Mouse (Mus musculus) lung, embryonic 15.5 days (tissue): ENCODE results near the gene Neto2. TPM values are rescaled to one million over a fixed set of nuclear protein-coding genes. Genes with fewer than 3 reads are reported as not detected.
"Not testable (repeated sequence)": the region's sequence is repeated elsewhere in the genome, so short reads cannot be mapped to it uniquely, and the experiment has no call there.

Experiments used
- ATAC-seq: fragments of 200-750 bp; cut with Nextera tagmentation; 2 replicates; pipeline ENCODE4 v1.8.0; 2017; ENCODE audit warnings: moderate number of reproducible peaks, borderline replicate concordance; ENCODE audit not compliant: low FRiP score, low TSS enrichment; ENCODE audit errors: extremely low read depth
- H3K27ac ChIP-seq: fragments of 300-500 bp; sonication (generic); 2 replicates; pipeline ENCODE4 v1.5.1; 2015; ENCODE audit warnings: moderate library complexity, mild to moderate bottlenecking, inconsistent platforms
- H3K27me3 ChIP-seq: fragments of 300-500 bp; sonication (generic); 2 replicates; pipeline ENCODE4 v1.6.1; 2015; ENCODE audit warnings: inconsistent platforms
- H3K36me3 ChIP-seq: fragments of 300-500 bp; sonication (generic); 2 replicates; pipeline ENCODE4 v1.6.1; 2015; ENCODE audit warnings: inconsistent platforms
- H3K4me1 ChIP-seq: fragments of 300-500 bp; sonication (generic); 2 replicates; pipeline ENCODE4 v1.6.1; 2015; ENCODE audit warnings: inconsistent platforms
- H3K4me2 ChIP-seq: fragments of 300-500 bp; sonication (generic); 2 replicates; pipeline ENCODE4 v1.6.1; 2015; ENCODE audit warnings: inconsistent platforms, mild to moderate bottlenecking, moderate library complexity
- H3K4me3 ChIP-seq: fragments of 300-500 bp; sonication (generic); 2 replicates; pipeline ENCODE4 v1.5.1; 2015; ENCODE audit warnings: mild to moderate bottlenecking, inconsistent platforms
- H3K9ac ChIP-seq: fragments of 300-500 bp; sonication (generic); 2 replicates; pipeline ENCODE4 v1.6.1; 2015; ENCODE audit warnings: inconsistent platforms
- H3K9me3 ChIP-seq: fragments of 300-500 bp; sonication (generic); 2 replicates; pipeline ENCODE4 v1.6.1; 2016; ENCODE audit warnings: inconsistent platforms
- WGBS: fragments of 180-500 bp; shearing (Covaris S2); methylation state at CpG from one replicate; pipeline ENCODE4 v1.1.7; 2015; 5-methylcytosine and 5-hydroxymethylcytosine counted together
- polyA plus RNA-seq: library from polyadenylated mRNA; unstranded; fragments of >200 nt; fragmentation: Nextera tagmentation; extraction: Ambion mirVana; gene quantifications from 2 replicates; pipeline ENCODE4 v1.2.1, GENCODE M21; 2015

The Neto2 gene
- polyA plus RNA-seq, 1 experiment from 2014 or later, result 6.3 TPM

GRCm38 (mm10) chr8:85644921-85645665, 55.6 kb downstream of the Neto2 start:
- H3K27ac ChIP-seq, result no peak overlapping the region
- H3K9ac ChIP-seq, result no peak overlapping the region
- H3K4me1 ChIP-seq, result no peaks in the 10 kb centered on the region
- H3K4me2 ChIP-seq, result no peak overlapping the region
- H3K27me3 ChIP-seq, result no peaks in the 10 kb centered on the region
- ATAC-seq, result no peak
- no peak overlapping the region for H3K4me3 ChIP-seq
- 80% methylated on average over 4 of the region's 4 CpGs for WGBS
- no peaks in the 10 kb centered on the region for H3K36me3 ChIP-seq
- H3K9me3 ChIP-seq, result no peaks in the 10 kb centered on the region

- WGBS, result 73% methylated on average over 6 of the region's 6 CpGs
- no peak overlapping the region for H3K4me3 ChIP-seq
- H3K4me2 ChIP-seq, result no peak overlapping the region
- no peaks in the 10 kb centered on the region for H3K36me3 ChIP-seq
- H3K4me1 ChIP-seq, result no peaks in the 10 kb centered on the region
- no peak overlapping the region for H3K9ac ChIP-seq
- ATAC-seq, result no peak
- no peaks in the 10 kb centered on the region for H3K27me3 ChIP-seq
- no peak overlapping the region for H3K27ac ChIP-seq
- no peaks in the 10 kb centered on the region for H3K9me3 ChIP-seq
Observed at GRCm38 (mm10) chr8:85624450-85624849, 76.3 kb downstream of the Neto2 start.

- Histone ChIP-seq H3K9me3 (no peaks in the 10 kb centered on the region), H3K9ac (no peak overlapping the region), H3K4me1 (no peaks in the 10 kb centered on the region), H3K27ac (no peak overlapping the region), H3K36me3 (no peaks in the 10 kb centered on the region), H3K4me3 (no peak overlapping the region), H3K4me2 (no peak overlapping the region), H3K27me3 (no peaks in the 10 kb centered on the region)
- WGBS, result 63% methylated on average over 5 of the region's 5 CpGs
- ATAC-seq, result no peak
Observed at GRCm38 (mm10) chr8:85623246-85623645, 77.5 kb downstream of the Neto2 start.

- Histone ChIP-seq H3K4me3 (no peak overlapping the region), H3K4me2 (no peak overlapping the region), H3K27me3 (no peaks in the 10 kb centered on the region), H3K9ac (no peak overlapping the region), H3K27ac (no peak overlapping the region), H3K36me3 (no peaks in the 10 kb centered on the region), H3K4me1 (no peaks in the 10 kb centered on the region), H3K9me3 (no peaks in the 10 kb centered on the region)
- 78% methylated on average over 3 of the region's 3 CpGs for WGBS
- no peak for ATAC-seq
Observed at GRCm38 (mm10) chr8:85618789-85619188, 81.9 kb downstream of the Neto2 start.

- H3K27ac ChIP-seq, ATAC-seq, H3K27me3 ChIP-seq, H3K4me1 ChIP-seq, H3K9ac ChIP-seq, H3K4me2 ChIP-seq, H3K36me3 ChIP-seq, H3K9me3 ChIP-seq, H3K4me3 ChIP-seq: not testable (repeated sequence)
- 86% methylated on average over 3 of the region's 3 CpGs for WGBS
Observed at GRCm38 (mm10) chr8:85617125-85617524, 83.6 kb downstream of the Neto2 start.

DNA sequence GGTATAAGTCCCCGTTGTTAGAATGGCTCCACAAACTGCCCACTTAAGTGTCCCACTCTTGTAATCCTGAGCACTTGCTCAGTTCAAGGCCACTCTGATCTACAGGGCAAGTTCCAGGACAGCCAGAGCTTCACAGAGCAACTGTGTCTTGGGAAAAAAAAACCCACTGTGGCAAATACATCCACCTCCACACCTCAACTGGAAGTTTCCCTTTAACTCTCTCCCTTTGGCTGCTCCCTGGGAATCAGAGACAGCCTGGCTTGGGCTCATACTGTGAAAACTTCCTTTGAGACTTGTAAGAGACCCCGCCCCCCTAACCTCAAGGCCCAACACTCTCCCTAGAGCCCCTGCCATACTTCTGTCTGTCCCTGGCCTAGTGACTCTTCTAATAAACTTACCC, 91.9 kb downstream of the Neto2 start:
- H3K4me1 ChIP-seq, result no peaks in the 10 kb centered on the region
- H3K27me3 ChIP-seq, result no peaks in the 10 kb centered on the region
- H3K4me2 ChIP-seq, result no peak overlapping the region
- no peak for ATAC-seq
- no peaks in the 10 kb centered on the region for H3K36me3 ChIP-seq
- no peak overlapping the region for H3K27ac ChIP-seq
- H3K9ac ChIP-seq, result no peak overlapping the region
- H3K9me3 ChIP-seq, result no peaks in the 10 kb centered on the region
- WGBS, result 69% methylated on average over 2 of the region's 2 CpGs
- no peak overlapping the region for H3K4me3 ChIP-seq

- no peak for ATAC-seq
Observed at GRCm38 (mm10) chr8:85607804-85608203, 92.9 kb downstream of the Neto2 start.

DNA sequence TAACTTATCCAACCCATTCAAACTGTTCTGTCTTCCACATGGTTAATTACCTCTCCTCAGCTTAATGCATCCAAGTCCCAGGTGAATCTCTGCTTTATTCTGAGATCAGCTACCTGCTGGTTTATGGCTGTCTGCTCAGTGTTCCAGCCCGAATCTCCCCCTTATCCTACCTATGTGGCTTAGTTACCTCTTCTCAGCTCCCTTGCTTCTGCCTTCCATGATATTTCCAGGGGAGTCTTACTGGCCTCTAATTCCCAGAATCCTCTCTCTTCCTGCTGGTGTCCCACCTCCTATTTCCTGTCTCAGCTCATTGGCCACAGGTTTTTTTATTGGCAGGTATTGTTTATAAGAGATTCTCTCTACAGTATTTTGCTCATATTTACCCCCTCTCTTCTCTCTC, 93.8 kb downstream of the Neto2 start:
- Histone ChIP-seq H3K9me3 (no peaks in the 10 kb centered on the region), H3K4me3 (no peak overlapping the region), H3K27ac (no peak overlapping the region), H3K9ac (no peak overlapping the region), H3K27me3 (no peaks in the 10 kb centered on the region), H3K4me2 (no peak overlapping the region), H3K36me3 (no peaks in the 10 kb centered on the region), H3K4me1 (no peaks in the 10 kb centered on the region)
- WGBS, result 76% methylated on average over 1 of the region's 1 CpGs
- ATAC-seq, result no peak

More at GRCm38 (mm10) chr8:85607804-85608203, 92.9 kb downstream of the Neto2 start:
- H3K36me3 ChIP-seq, result no peaks in the 10 kb centered on the region
- no peak overlapping the region for H3K27ac ChIP-seq
- no peak overlapping the region for H3K9ac ChIP-seq
- no peaks in the 10 kb centered on the region for H3K9me3 ChIP-seq
- H3K4me3 ChIP-seq, result no peak overlapping the region
- no peak overlapping the region for H3K4me2 ChIP-seq
- H3K27me3 ChIP-seq, result no peaks in the 10 kb centered on the region
- H3K4me1 ChIP-seq, result no peaks in the 10 kb centered on the region

- Histone ChIP-seq H3K27me3 (no peaks in the 10 kb centered on the region), H3K4me1 (no peaks in the 10 kb centered on the region), H3K4me2 (no peak overlapping the region), H3K27ac (no peak overlapping the region), H3K9ac (no peak overlapping the region), H3K36me3 (no peaks in the 10 kb centered on the region), H3K4me3 (no peak overlapping the region), H3K9me3 (no peaks in the 10 kb centered on the region)
- ATAC-seq, result no peak
- 80% methylated on average over 3 of the region's 3 CpGs for WGBS
Observed at GRCm38 (mm10) chr8:85606561-85606960, 94.2 kb downstream of the Neto2 start.

DNA sequence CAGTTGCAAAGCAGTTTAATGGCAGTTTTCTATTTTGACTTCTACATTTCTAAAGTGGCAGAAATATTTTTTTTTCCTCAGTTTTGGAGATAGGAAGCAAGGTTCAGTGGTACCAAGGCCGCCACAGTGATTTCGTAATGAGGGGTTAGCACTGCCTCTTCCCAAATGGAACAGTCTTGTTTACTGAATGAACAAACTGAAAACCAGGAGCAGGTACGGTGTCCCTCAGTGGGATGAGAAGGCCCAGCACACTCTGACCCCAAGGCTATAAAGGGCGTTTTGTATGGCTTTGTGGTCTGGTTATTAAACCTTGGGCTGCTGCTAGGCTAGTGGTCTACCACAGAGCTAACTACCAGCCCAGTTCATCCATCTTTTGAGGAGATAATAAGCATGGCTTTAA, 96.5 kb downstream of the Neto2 start:
- Histone ChIP-seq H3K9me3 (no peaks in the 10 kb centered on the region), H3K4me1 (no peaks in the 10 kb centered on the region), H3K4me3 (no peak overlapping the region), H3K9ac (no peak overlapping the region), H3K27ac (no peak overlapping the region), H3K36me3 (no peaks in the 10 kb centered on the region), H3K4me2 (no peak overlapping the region), H3K27me3 (no peaks in the 10 kb centered on the region)
- no peak for ATAC-seq
- 73% methylated on average over 4 of the region's 4 CpGs for WGBS

DNA sequence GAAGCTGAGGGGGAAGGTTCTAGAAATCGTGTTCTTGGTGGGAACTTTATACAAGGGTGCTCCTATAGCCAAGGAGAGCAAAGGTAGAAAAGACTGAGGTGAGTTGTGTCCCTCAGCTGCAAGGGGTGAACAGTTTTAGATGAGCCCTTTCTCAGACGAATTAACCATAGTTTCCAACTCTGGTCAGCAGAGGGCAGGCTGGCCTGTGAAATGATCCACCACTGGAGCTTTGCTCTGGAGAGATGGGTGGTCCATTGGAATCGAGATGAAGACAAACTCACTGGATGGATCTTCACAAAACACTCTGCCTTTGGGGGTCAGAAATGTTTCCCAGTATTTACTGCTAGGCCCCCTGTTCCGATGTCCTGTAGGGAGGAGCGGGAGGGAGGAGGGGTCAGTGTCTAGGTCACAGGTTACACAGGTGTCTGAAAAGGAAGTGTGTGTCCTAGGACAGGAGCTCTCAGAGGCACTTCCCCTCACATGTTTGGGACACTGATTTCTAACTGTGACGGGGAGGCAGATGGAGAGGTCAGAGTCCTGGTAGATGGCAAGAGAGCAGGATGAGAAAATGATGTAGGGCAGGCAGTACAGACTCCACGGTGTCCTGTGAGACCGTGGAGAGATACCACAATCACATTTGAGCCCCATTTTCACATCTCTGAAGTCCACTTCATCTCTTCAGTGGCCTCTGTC, 97.4 kb downstream of the Neto2 start:
- no peaks in the 10 kb centered on the region for H3K4me1 ChIP-seq
- no peaks in the 10 kb centered on the region for H3K27me3 ChIP-seq
- no peaks in the 10 kb centered on the region for H3K36me3 ChIP-seq
- no peak overlapping the region for H3K27ac ChIP-seq
- H3K9ac ChIP-seq, result no peak overlapping the region
- no peak overlapping the region for H3K4me3 ChIP-seq
- ATAC-seq, result no peak
- 35% methylated on average over 8 of the region's 8 CpGs for WGBS
- H3K9me3 ChIP-seq, result no peaks in the 10 kb centered on the region
- no peak overlapping the region for H3K4me2 ChIP-seq

DNA sequence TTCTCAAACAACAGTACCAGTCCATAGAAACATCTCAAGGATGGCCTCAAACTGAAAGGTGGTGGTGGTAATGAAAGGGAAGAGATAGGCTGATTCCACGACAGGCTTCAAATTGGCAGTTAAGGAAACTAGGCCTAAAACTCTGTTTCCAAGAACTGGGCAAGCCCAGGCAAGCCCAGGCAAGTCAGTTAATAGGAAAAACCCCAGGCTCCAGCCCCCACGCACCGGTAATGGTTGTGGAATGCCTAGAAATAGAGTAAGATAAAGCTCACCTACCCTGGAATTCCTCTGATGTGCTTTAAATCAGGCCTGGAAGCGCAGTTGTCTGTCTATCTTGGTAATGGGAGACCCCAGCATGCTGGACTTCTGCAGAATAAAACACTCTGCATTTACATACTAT, 98.0 kb downstream of the Neto2 start:
- no peaks in the 10 kb centered on the region for H3K9me3 ChIP-seq
- no peak for ATAC-seq
- no peaks in the 10 kb centered on the region for H3K36me3 ChIP-seq
- H3K9ac ChIP-seq, result no peak overlapping the region
- no peak overlapping the region for H3K4me3 ChIP-seq
- no peaks in the 10 kb centered on the region for H3K27me3 ChIP-seq
- H3K4me2 ChIP-seq, result no peak overlapping the region
- no peak overlapping the region for H3K27ac ChIP-seq
- H3K4me1 ChIP-seq, result no peaks in the 10 kb centered on the region
- WGBS, result 71% methylated on average over 4 of the region's 4 CpGs
